Mouse (Mus musculus): ENCODE measurements around the gene Cep89. TPM values are rescaled to one million over a fixed set of nuclear protein-coding genes. Genes with fewer than 3 reads are reported as not detected.

The Cep89 gene
- total RNA-seq, 2 experiments from 2014 or later: 18.2 to 23.3 TPM

- no peak for DNase-seq (ENCODE audit: low spot score in 2 of 2)
- intact Hi-C loops (cut with DNase I): no loop called here
Measured at GRCm38 (mm10) chr7:35467856-35468255, 71.0 kb downstream of the Cep89 start.

GRCm38 (mm10) chr7:35470794-35471193 is 74.0 kb downstream of the Cep89 start:
- intact Hi-C loops (cut with DNase I): no loop called here
- no peak for DNase-seq (ENCODE audit: low spot score in 2 of 2)

- DNase-seq (ENCODE audit: low spot score in 2 of 2): no peak
- intact Hi-C loops (cut with DNase I): no loop called here
Measured at GRCm38 (mm10) chr7:35476457-35476856, 79.6 kb downstream of the Cep89 start.

- DNase-seq (ENCODE audit: low spot score in 2 of 2): no peak
- intact Hi-C loops (cut with DNase I): no loop called here
Measured at GRCm38 (mm10) chr7:35485126-35485525, 88.3 kb downstream of the Cep89 start.

GRCm38 (mm10) chr7:35486553-35486952 is 89.7 kb downstream of the Cep89 start:
- no peak for DNase-seq (ENCODE audit: low spot score in 2 of 2)
- intact Hi-C loops (cut with DNase I): no loop called here

Other genes starting within 250 kb of the Cep89 start
- 10 to 100 TPM; 40.8 to 50.6 TPM for gene Slc7a10, start 210.7 kb upstream of the Cep89 start, total RNA-seq (2021)
- 10 to 100 TPM; 79.3 to 81.5 TPM for gene Lrp3, start 181.5 kb upstream of the Cep89 start, total RNA-seq (2021)
- gene Gpatch1, start 78.6 kb upstream of the Cep89 start, total RNA-seq (2021): 10 to 100 TPM; 23.3 to 26.4 TPM
- gene Rhpn2, start 62.9 kb upstream of the Cep89 start, total RNA-seq (2021): 1 to 10 TPM; 3.4 to 4.2 TPM
- gene Faap24, start 199 bp upstream of the Cep89 start, total RNA-seq (2021): 1 to 10 TPM; 7.7 to 8.3 TPM
- gene Slc7a9, start 51.8 kb downstream of the Cep89 start, total RNA-seq (2021): not detected
- gene Tdrd12, start 140.7 kb downstream of the Cep89 start, total RNA-seq (2021): under 1 TPM; 0.23 to 0.53 TPM
- 10 to 100 TPM; 69.2 to 73.8 TPM for gene Nudt19, start 159.3 kb downstream of the Cep89 start, total RNA-seq (2021)
- gene Rgs9bp, start 188.5 kb downstream of the Cep89 start, total RNA-seq (2021): under 1 TPM; 0.48 TPM
- 10 to 100 TPM; 40.3 to 42.6 TPM for gene Ankrd27, start 189.2 kb downstream of the Cep89 start, total RNA-seq (2021)

Data from left cerebral cortex, postnatal 25 days (tissue).